Mouse (Mus musculus) erythroblast, embryonic 14.5 days (primary cell): ENCODE data around the gene Atg10.

Source experiments
- GATA1 ChIP-seq: IDR thresholded peaks from 2 replicates; pipeline ENCODE4 v1.6.1; 2012; ENCODE audit warnings: low read length, inconsistent platforms, mixed read lengths
- TAL1 ChIP-seq: IDR thresholded peaks from 3 replicates; pipeline ENCODE4 v1.6.1; 2012; ENCODE audit warnings: low read length, inconsistent platforms, mixed read lengths

GRCm38 (mm10) chr13:91159881-91160280, 63.9 kb downstream of the Atg10 start:
- no peak for TF ChIP-seq GATA1
- TF ChIP-seq TAL1, result no peak
